18 mouse cellular contexts compared by ENCODE assay signal in genomic region chr16:34043048-34043795, GRCm38 (mm10).
DNase-seq lines count a peak whose midpoint lies in the region; ATAC-seq lines count a peak whose summit lies in the region.
"Had no signal": no experiment of that assay in that cellular context is flagged by ENCODE, and none has a peak within 500 bp of the region (broad histone marks: within the 10 kb centered on the region; RNA-seq: fewer than 3 reads in every experiment).

No protein-coding gene starts in this region.

- 91% methylated on average over 6 of the region's 6 CpGs for WGBS in embryonic facial prominence, embryonic 10.5 days
- WGBS in forebrain, embryonic 15.5 days = 87% methylated on average over 6 of the region's 6 CpGs

- H3K9me3 ChIP-seq in embryonic facial prominence, embryonic 10.5 days = no peaks in the 10 kb centered on the region
- no peaks in the 10 kb centered on the region for H3K9me3 ChIP-seq in forebrain, embryonic 15.5 days
- H3K9me3 ChIP-seq: heart, embryonic 15.5 days; hindbrain, embryonic 15.5 days; limb, embryonic 13.5 days; liver, embryonic 15.5 days; neural tube, embryonic 12.5 days had no signal

- no peak overlapping the region for H3K9ac ChIP-seq in forebrain, embryonic 15.5 days (replicated peaks)
- H3K9ac ChIP-seq: forebrain, postnatal 0 days; heart, embryonic 15.5 days; hindbrain, embryonic 15.5 days; limb, embryonic 13.5 days; liver, embryonic 15.5 days; neural tube, embryonic 12.5 days had no signal

- peaks cover 23% of the 10 kb centered on the region for H3K36me3 ChIP-seq in embryonic facial prominence, embryonic 10.5 days (replicated peaks)
- peaks cover 25% of the 10 kb centered on the region for H3K36me3 ChIP-seq in forebrain, embryonic 15.5 days
- H3K36me3 ChIP-seq: heart, embryonic 15.5 days; liver, embryonic 15.5 days had no signal

- H3K4me1 ChIP-seq in embryonic facial prominence, embryonic 10.5 days = no peaks in the 10 kb centered on the region
- no peaks in the 10 kb centered on the region for H3K4me1 ChIP-seq in forebrain, embryonic 15.5 days
- H3K4me1 ChIP-seq: hindbrain, embryonic 15.5 days; limb, embryonic 13.5 days; neural tube, embryonic 12.5 days had no signal

- peak; percentile 87 for DNase-seq in right cerebral cortex, adult 18-20 months
- no peak for DNase-seq in right cerebral cortex, postnatal 4 days
- peak; percentile 85 for DNase-seq in layer of hippocampus, adult 9-10 months (ENCODE audit: low spot score)
- DNase-seq in left cerebral cortex, postnatal 25 days (ENCODE audit: low spot score in 2 of 2) = peak; percentile 75 to 96
- no peak for DNase-seq in embryonic facial prominence, embryonic 10.5 days (ENCODE audit: low spot score)
- DNase-seq in ovary, postnatal 36 days (ENCODE audit: low spot score) = no peak
- no peak for DNase-seq in T-cell, adult 2 months (ENCODE audit: low spot score)
- DNase-seq: cerebellum, adult 9-11 months; forebrain, postnatal 0 days; kidney, postnatal 25 days; lung, postnatal 10 days had no signal

- H3K27me3 ChIP-seq in embryonic facial prominence, embryonic 10.5 days (replicated peaks; ENCODE audit: low read depth, poor library complexity, severe bottlenecking) = no peaks in the 10 kb centered on the region
- H3K27me3 ChIP-seq in forebrain, embryonic 15.5 days = no peaks in the 10 kb centered on the region
- H3K27me3 ChIP-seq: heart, embryonic 15.5 days; hindbrain, embryonic 15.5 days; limb, embryonic 13.5 days; liver, embryonic 15.5 days; neural tube, embryonic 12.5 days had no signal

- intact Hi-C loops in left cerebral cortex, postnatal 25 days (cut with DNase I) = loop anchor here (2.0 to 5.0 kb wide), 2 partner anchors 36 to 41 kb away; no protein-coding TSS in a partner anchor

- no peak overlapping the region for H3K4me3 ChIP-seq in embryonic facial prominence, embryonic 10.5 days
- no peak overlapping the region for H3K4me3 ChIP-seq in forebrain, embryonic 15.5 days
- H3K4me3 ChIP-seq: heart, embryonic 15.5 days; hindbrain, embryonic 15.5 days; limb, embryonic 13.5 days; liver, embryonic 15.5 days; neural tube, embryonic 12.5 days had no signal

- no peak overlapping the region for H3K27ac ChIP-seq in embryonic facial prominence, embryonic 10.5 days (replicated peaks)
- H3K27ac ChIP-seq in forebrain, embryonic 15.5 days (replicated peaks) = no peak overlapping the region
- H3K27ac ChIP-seq: heart, embryonic 15.5 days; hindbrain, embryonic 15.5 days; limb, embryonic 13.5 days; liver, embryonic 15.5 days; neural tube, embryonic 12.5 days had no signal

- no peak overlapping the region for H3K4me2 ChIP-seq in forebrain, embryonic 15.5 days (replicated peaks)
- H3K4me2 ChIP-seq: heart, embryonic 15.5 days; hindbrain, embryonic 15.5 days; limb, embryonic 13.5 days; liver, embryonic 15.5 days; neural tube, embryonic 12.5 days had no signal

- ATAC-seq in forebrain, embryonic 15.5 days (replicated peaks) = no peak
- ATAC-seq: forebrain, postnatal 0 days; intestine, postnatal 0 days had no signal

Comparison
In these comparisons a context has a peak if more than half of its experiments do, and no peak if none do; other contexts are left out.
1. DNase-seq: peak in right cerebral cortex, adult 18-20 months (single experiment), layer of hippocampus, adult 9-10 months (single experiment) and left cerebral cortex, postnatal 25 days (2 of 2); none in right cerebral cortex, postnatal 4 days (single experiment), embryonic facial prominence, embryonic 10.5 days (single experiment), ovary, postnatal 36 days (single experiment) and T-cell, adult 2 months (single experiment).